8 mouse cellular contexts compared by ENCODE assay signal in the genomic region with DNA sequence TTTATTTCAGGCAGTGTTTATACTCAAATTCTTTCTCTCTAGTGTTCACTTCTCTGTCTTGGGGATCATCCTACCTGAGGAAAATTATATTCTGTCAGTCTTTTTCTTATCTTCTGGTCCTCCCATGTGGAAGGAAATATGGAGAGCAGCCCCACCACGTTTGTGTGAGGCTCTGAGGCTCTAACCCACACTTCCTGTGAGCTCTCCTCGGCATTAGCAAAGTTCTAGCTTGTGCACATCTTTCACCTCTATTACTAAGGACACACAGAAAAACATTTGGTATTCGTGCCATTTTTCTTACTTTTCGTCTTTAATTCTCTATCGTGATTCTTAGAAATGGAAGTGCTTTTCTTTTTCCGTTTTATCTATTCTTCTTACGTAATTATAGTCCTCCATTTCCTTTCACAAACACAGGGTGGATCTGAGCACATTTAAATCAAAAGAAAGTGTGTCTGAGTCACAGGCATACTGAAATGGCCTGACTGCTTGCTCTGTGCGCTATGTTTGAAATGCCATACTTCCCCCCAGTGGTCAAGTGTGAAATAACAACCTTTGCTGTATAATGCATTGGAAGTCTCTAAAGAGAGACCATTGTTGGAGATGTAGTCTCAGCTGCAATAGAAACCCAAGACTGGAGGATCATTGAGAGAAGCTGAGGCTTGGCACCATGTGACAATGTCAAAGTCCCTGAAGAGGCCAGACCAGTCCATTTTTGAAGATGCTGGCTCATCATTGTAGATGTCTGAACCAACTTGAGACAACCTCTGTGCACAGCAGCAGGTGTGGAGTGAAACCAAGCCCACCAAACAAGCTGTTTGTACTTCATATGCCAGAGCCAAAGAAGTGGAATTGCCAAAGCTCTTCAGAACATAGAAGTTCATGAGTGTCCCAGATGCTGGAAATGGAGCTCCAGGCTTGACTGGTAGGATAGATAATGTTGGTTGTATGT. TPM values are rescaled to one million over a fixed set of nuclear protein-coding genes. Genes with fewer than 3 reads are reported as not detected.
A peak's percentile ranks its signal among the peaks of the same experiment; 100 is the strongest.
DNase-seq lines count a peak whose midpoint lies in the region; ATAC-seq lines count a peak whose summit lies in the region.

No protein-coding gene starts in this region.

- H3K4me3 ChIP-seq in intestine, embryonic 16.5 days (ENCODE audit: low read length) = no peak overlapping the region
- H3K4me3 ChIP-seq in midbrain, embryonic 15.5 days = no peak overlapping the region
- H3K4me3 ChIP-seq in stomach, embryonic 15.5 days (replicated peaks) = no peak overlapping the region

- H3K4me1 ChIP-seq in intestine, embryonic 16.5 days (ENCODE audit: control insufficient read depth, insufficient read depth, low read length) = no peaks in the 10 kb centered on the region
- H3K4me1 ChIP-seq in midbrain, embryonic 15.5 days = peaks cover 6% of the 10 kb centered on the region
- no peaks in the 10 kb centered on the region for H3K4me1 ChIP-seq in stomach, embryonic 15.5 days

- intact Hi-C loops in left cerebral cortex, postnatal 25 days (cut with DNase I) = loop anchor here (1.0 to 5.0 kb wide), 3 partner anchors 89 to 779 kb away; no protein-coding TSS in a partner anchor

- DNase-seq in B cell, adult 2 months = peak; percentile 64 to 73
- peak; percentile 61 to 91 for DNase-seq in adrenal gland, adult (ENCODE audit: inconsistent age in 2 of 2, low spot score in 1 of 2)
- peak; percentile 56 for DNase-seq in embryo, embryonic 11.5 days (ENCODE audit: low read depth, low spot score)
- peak; percentile 29 to 48 for DNase-seq in gastrocnemius, postnatal 4 days (ENCODE audit: low spot score in 2 of 2)
- DNase-seq in left cerebral cortex, postnatal 25 days (ENCODE audit: low spot score in 2 of 2) = peak; percentile 82 to 92

- no peaks in the 10 kb centered on the region for H3K9me3 ChIP-seq in intestine, embryonic 16.5 days (ENCODE audit: control insufficient read depth, low read length)
- no peaks in the 10 kb centered on the region for H3K9me3 ChIP-seq in midbrain, embryonic 15.5 days
- no peaks in the 10 kb centered on the region for H3K9me3 ChIP-seq in stomach, embryonic 15.5 days

- no peak overlapping the region for H3K4me2 ChIP-seq in intestine, embryonic 16.5 days (ENCODE audit: low read depth, low read length)
- no peak overlapping the region for H3K4me2 ChIP-seq in midbrain, embryonic 15.5 days
- no peak overlapping the region for H3K4me2 ChIP-seq in stomach, embryonic 15.5 days

- ATAC-seq in intestine, embryonic 16.5 days = peak; percentile 50; the same call in 1 of the 2 replicates
- peak; percentile 97 for ATAC-seq in midbrain, embryonic 15.5 days (replicated peaks)
- ATAC-seq in stomach, embryonic 15.5 days (ENCODE audit: insufficient read depth, low FRiP score, low read depth) = peak; percentile 72; the same call in 1 of the 2 replicates

- no peak overlapping the region for H3K9ac ChIP-seq in intestine, embryonic 16.5 days (ENCODE audit: low read depth, low read length)
- no peak overlapping the region for H3K9ac ChIP-seq in midbrain, embryonic 15.5 days
- H3K9ac ChIP-seq in stomach, embryonic 15.5 days = no peak overlapping the region

- H3K27me3 ChIP-seq in intestine, embryonic 16.5 days (replicated peaks; ENCODE audit: control insufficient read depth, insufficient read depth, low read length) = no peaks in the 10 kb centered on the region
- H3K27me3 ChIP-seq in midbrain, embryonic 15.5 days (replicated peaks) = no peaks in the 10 kb centered on the region
- no peaks in the 10 kb centered on the region for H3K27me3 ChIP-seq in stomach, embryonic 15.5 days (replicated peaks)

- H3K27ac ChIP-seq in intestine, embryonic 16.5 days (ENCODE audit: low read length) = no peak overlapping the region
- H3K27ac ChIP-seq in midbrain, embryonic 15.5 days = peak overlapping the region; percentile 67
- no peak overlapping the region for H3K27ac ChIP-seq in stomach, embryonic 15.5 days

- H3K36me3 ChIP-seq in intestine, embryonic 16.5 days (ENCODE audit: control insufficient read depth, insufficient read depth, low read length) = no peaks in the 10 kb centered on the region
- H3K36me3 ChIP-seq in midbrain, embryonic 15.5 days (replicated peaks) = no peaks in the 10 kb centered on the region
- H3K36me3 ChIP-seq in stomach, embryonic 15.5 days = no peaks in the 10 kb centered on the region

- WGBS in intestine, embryonic 16.5 days = 28% methylated on average over 8 of the region's 8 CpGs
- 23% methylated on average over 8 of the region's 8 CpGs for WGBS in midbrain, embryonic 15.5 days
- WGBS in stomach, embryonic 15.5 days = 20% methylated on average over 8 of the region's 8 CpGs

RNA-seq across cellular contexts. Expression of gene Apbb1ip, which starts 52.1 kb away (rescaled TPM):
- 1 to 10 TPM; 6.7 to 7.3 TPM for total RNA-seq in gastrocnemius, postnatal 4 days (2021)
- 1.3 and 1.5 TPM in 2 replicates for polyA plus RNA-seq in intestine, embryonic 16.5 days (2015; fragmentation: Nextera tagmentation; extraction: Ambion mirVana)
- total RNA-seq in left cerebral cortex, postnatal 25 days (2021) = 1 to 10 TPM; 5.3 to 6.0 TPM
- polyA plus RNA-seq in midbrain, embryonic 15.5 days (2015; fragmentation: Nextera tagmentation; extraction: Ambion mirVana) = 0.71 and 0.98 TPM in 2 replicates
- polyA plus RNA-seq in stomach, embryonic 15.5 days (2015; fragmentation: Nextera tagmentation; extraction: Ambion mirVana) = 2.0 and 4.2 TPM in 2 replicates
